Mouse (Mus musculus) limb, embryonic 10.5 days (tissue): Measurements from ENCODE around the gene Hist1h2bj. TPM values are rescaled to one million over a fixed set of nuclear protein-coding genes. Genes with fewer than 3 reads are reported as not detected.

Experiments used
- DNase-seq: peaks from one replicate; pipeline ENCODE4 v3.0.0-alpha.2; 2017; ENCODE audit warnings: low spot score
- H3K27ac ChIP-seq: fragments of 300-500 bp; sonication (generic); 2 replicates; pipeline ENCODE4 v1.5.1; 2016; ENCODE audit warnings: mild to moderate bottlenecking
- H3K27me3 ChIP-seq: fragments of 300-500 bp; sonication (generic); 2 replicates; pipeline ENCODE4 v1.6.1; 2016; ENCODE audit warnings: low read depth, mild to moderate bottlenecking; ENCODE audit not compliant: poor library complexity, severe bottlenecking
- H3K36me3 ChIP-seq: fragments of 300-500 bp; sonication (generic); 2 replicates; pipeline ENCODE4 v1.6.1; 2016; ENCODE audit warnings: mild to moderate bottlenecking, moderate library complexity
- H3K4me1 ChIP-seq: fragments of 300-500 bp; sonication (generic); 2 replicates; pipeline ENCODE4 v1.6.1; 2016
- H3K4me3 ChIP-seq: fragments of 300-500 bp; sonication (generic); 2 replicates; pipeline ENCODE4 v1.5.1; 2016; ENCODE audit warnings: mild to moderate bottlenecking, moderate library complexity
- H3K9me3 ChIP-seq: fragments of 300-500 bp; sonication (generic); replicated peaks from 2 replicates; pipeline ENCODE4 v1.6.1; 2016; ENCODE audit warnings: mild to moderate bottlenecking
- WGBS: fragments of 180-500 bp; shearing (Covaris S2); methylation state at CpG from one replicate; pipeline ENCODE4 v1.1.7; 2016; 5-methylcytosine and 5-hydroxymethylcytosine counted together
- polyA plus RNA-seq: library from polyadenylated mRNA; unstranded; fragments of >200 nt; fragmentation: Nextera tagmentation; extraction: Ambion mirVana; gene quantifications from 2 replicates; pipeline ENCODE4 v1.2.1, GENCODE M21; 2016

The Hist1h2bj gene
- polyA plus RNA-seq, 1 experiment from 2014 or later, result 20.7 TPM

DNA sequence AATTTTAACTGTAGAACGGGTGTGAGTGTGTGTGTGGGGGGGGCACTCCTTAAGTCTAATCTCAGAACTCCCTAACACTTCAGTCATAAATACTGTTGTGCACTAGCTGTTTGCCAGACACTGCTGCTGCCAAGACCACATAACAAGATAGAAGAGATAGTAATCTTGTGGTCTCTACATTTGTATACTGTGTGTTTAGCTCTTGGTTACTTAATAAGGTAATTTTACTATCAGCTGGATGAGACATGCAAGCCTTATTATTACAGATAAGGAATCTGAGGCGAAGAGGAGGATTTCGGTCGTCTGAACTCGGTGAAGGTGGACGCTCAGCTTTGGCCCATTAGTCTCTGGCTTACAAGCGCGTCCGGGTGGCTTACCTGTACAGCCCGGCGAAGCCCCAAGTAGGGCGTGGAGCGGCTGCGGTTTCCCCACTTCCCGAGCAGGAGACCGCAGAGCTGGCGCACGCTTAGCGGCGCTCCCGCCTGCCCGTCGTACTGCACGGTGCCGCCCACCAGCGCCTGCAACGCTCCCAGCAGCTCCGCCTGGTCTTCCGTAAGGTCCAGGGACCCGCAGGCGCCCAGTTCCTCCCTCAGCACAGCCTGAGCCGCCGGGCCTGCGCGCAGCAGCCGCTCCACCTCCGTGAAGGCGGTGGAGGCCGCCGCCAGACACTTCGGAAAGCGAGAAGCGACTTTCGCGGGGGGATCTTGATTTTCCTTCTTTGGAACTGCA, 37.2 kb upstream of the Hist1h2bj start:
- Histone ChIP-seq H3K9me3 (no peaks in the 10 kb centered on the region), H3K27ac (peak overlapping the region; percentile 40; the same call in 1 of the 2 replicates)
- WGBS, result under 1% methylated on average over 45 of the region's 45 CpGs

GRCm38 (mm10) chr13:22006334-22007120, 36.5 kb upstream of the Hist1h2bj start:
- under 1% methylated on average over 38 of the region's 38 CpGs for WGBS
- Histone ChIP-seq H3K27ac (no peak overlapping the region), H3K4me3 (peak overlapping the region; percentile 65)

More for the DNA sequence above, 37.2 kb upstream of the Hist1h2bj start:
- peaks cover 25% of the 10 kb centered on the region for H3K4me1 ChIP-seq
- peak overlapping the region; percentile 65 for H3K4me3 ChIP-seq
- H3K27me3 ChIP-seq, result peaks cover 100% of the 10 kb centered on the region
- DNase-seq, result peak; percentile 73
- H3K36me3 ChIP-seq, result no peaks in the 10 kb centered on the region

DNA sequence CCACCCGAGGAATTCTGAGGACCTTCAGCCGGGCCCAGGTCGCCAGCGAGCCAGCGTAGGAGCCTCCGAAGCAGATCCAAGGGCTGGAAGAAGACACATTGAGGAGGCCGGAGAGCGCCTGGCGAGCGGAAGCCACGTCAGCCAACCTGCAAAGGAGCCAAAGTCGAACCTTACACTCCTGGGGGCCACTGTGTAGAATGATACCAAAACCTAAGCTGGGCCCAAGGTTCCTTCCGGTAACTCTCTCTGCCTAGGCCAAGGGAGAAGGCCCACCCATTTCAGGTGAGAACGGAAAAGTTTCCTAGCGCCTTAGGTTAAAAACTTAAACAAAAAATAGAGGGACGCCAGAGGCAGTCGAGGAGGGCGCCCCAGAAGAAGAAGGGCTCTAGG, 35.9 kb upstream of the Hist1h2bj start:
- Histone ChIP-seq H3K4me3 (peak overlapping the region; percentile 65), H3K27me3 (peaks cover 100% of the 10 kb centered on the region), H3K9me3 (no peaks in the 10 kb centered on the region), H3K27ac (no peak overlapping the region), H3K4me1 (peaks cover 20% of the 10 kb centered on the region), H3K36me3 (no peaks in the 10 kb centered on the region)
- WGBS, result 2% methylated on average over 18 of the region's 18 CpGs
- no peak for DNase-seq

More at GRCm38 (mm10) chr13:22006334-22007120, 36.5 kb upstream of the Hist1h2bj start:
- Histone ChIP-seq H3K9me3 (no peaks in the 10 kb centered on the region), H3K27me3 (peaks cover 100% of the 10 kb centered on the region), H3K4me1 (peaks cover 25% of the 10 kb centered on the region), H3K36me3 (no peaks in the 10 kb centered on the region)
- DNase-seq, result peak; percentile 83

DNA sequence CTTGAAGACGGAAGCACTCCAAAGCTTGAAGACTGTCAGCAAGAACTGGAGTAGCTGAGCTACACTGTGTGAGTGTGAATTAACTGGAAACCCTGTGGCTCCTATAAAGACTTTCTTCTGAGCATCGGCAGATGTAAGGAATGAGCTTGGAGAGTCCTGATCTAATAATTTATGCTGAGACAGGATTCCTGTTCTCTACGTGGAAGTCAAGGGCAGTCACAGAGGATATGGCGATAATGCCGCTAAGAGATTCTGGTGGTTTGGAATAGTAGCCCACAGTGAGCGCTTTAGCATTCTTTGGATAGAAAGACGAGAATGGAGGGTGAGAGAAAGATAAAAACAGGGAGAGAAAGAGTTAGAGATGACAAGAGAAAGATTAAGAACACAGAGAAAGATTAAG, 35.1 kb upstream of the Hist1h2bj start:
- Histone ChIP-seq H3K36me3 (no peaks in the 10 kb centered on the region), H3K9me3 (no peaks in the 10 kb centered on the region), H3K4me3 (no peak overlapping the region), H3K4me1 (peaks cover 20% of the 10 kb centered on the region), H3K27me3 (peaks cover 100% of the 10 kb centered on the region), H3K27ac (no peak overlapping the region)
- DNase-seq, result no peak
- WGBS, result 53% methylated on average over 7 of the region's 7 CpGs

DNA sequence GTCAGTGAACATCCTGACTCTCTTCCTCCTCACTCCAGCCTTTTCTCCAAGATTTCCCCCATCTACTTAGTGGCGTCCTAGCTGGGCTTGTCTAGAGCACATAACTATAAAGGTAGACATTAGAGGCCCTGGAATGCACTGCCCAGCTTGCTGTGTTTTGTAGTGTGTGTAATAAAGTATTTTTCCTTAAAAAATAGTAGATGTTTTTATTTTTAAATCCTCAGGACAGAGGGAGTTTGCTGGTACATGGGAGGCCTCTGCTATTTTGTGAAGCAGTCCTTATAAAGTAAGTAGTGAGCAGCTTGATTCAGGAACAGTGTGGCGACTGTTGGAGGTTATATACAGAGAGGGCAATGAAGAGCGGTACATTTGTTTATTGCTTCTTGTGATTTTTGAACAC, 34.3 kb upstream of the Hist1h2bj start:
- WGBS, result 76% methylated on average over 3 of the region's 3 CpGs
- Histone ChIP-seq H3K9me3 (no peaks in the 10 kb centered on the region), H3K4me3 (no peak overlapping the region), H3K27me3 (peaks cover 100% of the 10 kb centered on the region), H3K4me1 (peaks cover 20% of the 10 kb centered on the region), H3K36me3 (no peaks in the 10 kb centered on the region), H3K27ac (no peak overlapping the region)
- no peak for DNase-seq

DNA sequence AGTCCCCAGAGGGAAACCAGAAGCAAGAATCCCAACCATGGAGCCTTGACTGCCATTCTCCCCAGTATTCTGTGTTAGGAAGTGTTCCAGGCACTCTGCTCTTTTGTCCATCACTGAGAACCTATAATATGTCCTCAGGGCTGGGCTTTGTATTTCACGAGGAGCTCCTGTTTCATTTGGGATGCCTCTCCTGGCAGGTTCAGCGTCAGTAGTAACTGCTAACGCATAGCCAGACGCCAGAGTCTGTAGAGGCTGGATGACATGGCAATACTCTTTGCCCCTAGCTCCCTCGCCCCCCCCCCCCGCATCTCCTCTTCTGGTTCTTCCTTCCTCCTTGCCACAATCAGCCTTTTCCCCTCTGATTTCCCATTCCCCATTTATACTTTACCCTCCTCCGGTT, 33.4 kb upstream of the Hist1h2bj start, which contains the start of gene Prss16:
Gene Prss16 (minus strand): TSS at position 101 of the 400 bp plus-strand sequence.
- DNase-seq, result no peak
- no peaks in the 10 kb centered on the region for H3K36me3 ChIP-seq
- no peaks in the 10 kb centered on the region for H3K9me3 ChIP-seq
- H3K27ac ChIP-seq, result no peak within 1 kb of the TSS
- peaks cover 100% of the 10 kb centered on the region for H3K27me3 ChIP-seq
- H3K4me3 ChIP-seq, result no peak within 1 kb of the TSS
- WGBS, result 40% methylated on average over 6 of the region's 7 CpGs
- peaks cover 26% of the 10 kb centered on the region for H3K4me1 ChIP-seq

DNA sequence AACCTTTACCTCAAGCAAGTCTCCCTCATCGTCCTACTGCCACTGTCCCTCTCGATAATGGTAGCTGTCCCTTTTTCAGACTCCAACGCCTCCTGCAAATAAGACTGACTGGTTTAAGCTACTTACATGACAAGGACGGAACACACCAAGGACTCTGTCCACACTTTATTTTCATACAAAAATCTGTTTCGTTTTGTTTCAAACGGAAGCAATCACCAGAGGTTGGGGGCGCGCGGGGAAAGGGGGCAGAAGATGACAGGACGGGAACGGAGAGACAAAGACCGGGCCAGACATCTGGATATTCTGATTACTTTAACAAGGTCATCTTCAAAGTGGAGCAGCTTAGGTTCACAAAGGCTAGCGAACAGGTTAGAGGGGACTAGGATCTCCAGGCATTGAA, 29.3 kb upstream of the Hist1h2bj start:
- WGBS, result 16% methylated on average over 13 of the region's 13 CpGs
- peaks cover 85% of the 10 kb centered on the region for H3K27me3 ChIP-seq
- H3K4me1 ChIP-seq, result peaks cover 7% of the 10 kb centered on the region
- DNase-seq, result no peak
- peak overlapping the region; percentile 37; the same call in 1 of the 2 replicates for H3K4me3 ChIP-seq
- no peaks in the 10 kb centered on the region for H3K9me3 ChIP-seq
- no peaks in the 10 kb centered on the region for H3K36me3 ChIP-seq
- no peak overlapping the region for H3K27ac ChIP-seq

GRCm38 (mm10) chr13:22014411-22014845, 28.6 kb upstream of the Hist1h2bj start:
- DNase-seq, result no peak
- 10% methylated on average over 17 of the region's 17 CpGs for WGBS
- H3K9me3 ChIP-seq, result no peaks in the 10 kb centered on the region
- peaks cover 85% of the 10 kb centered on the region for H3K27me3 ChIP-seq
- H3K36me3 ChIP-seq, result no peaks in the 10 kb centered on the region
- no peak overlapping the region for H3K27ac ChIP-seq
- peaks cover 7% of the 10 kb centered on the region for H3K4me1 ChIP-seq
- H3K4me3 ChIP-seq, result peak overlapping the region; percentile 37

- Histone ChIP-seq H3K27me3 (peaks cover 82% of the 10 kb centered on the region), H3K27ac (no peak overlapping the region), H3K4me1 (peaks cover 7% of the 10 kb centered on the region), H3K9me3 (no peaks in the 10 kb centered on the region), H3K4me3 (peak overlapping the region; percentile 5; the same call in 1 of the 2 replicates), H3K36me3 (no peaks in the 10 kb centered on the region)
- 16% methylated on average over 27 of the region's 27 CpGs for WGBS
- peak; percentile 85 for DNase-seq
These were observed 27.2 kb upstream of the Hist1h2bj start for GRCm38 (mm10) chr13:22015479-22016450.

GRCm38 (mm10) chr13:22019934-22020835, 22.8 kb upstream of the Hist1h2bj start:
- Histone ChIP-seq H3K4me1 (no peaks in the 10 kb centered on the region; the same call in 1 of the 2 replicates), H3K9me3 (no peaks in the 10 kb centered on the region), H3K27ac (no peak overlapping the region), H3K36me3 (no peaks in the 10 kb centered on the region), H3K27me3 (peaks cover 37% of the 10 kb centered on the region), H3K4me3 (peak overlapping the region; percentile 60)
- no peak for DNase-seq
- 1% methylated on average over 44 of the region's 44 CpGs for WGBS

DNA sequence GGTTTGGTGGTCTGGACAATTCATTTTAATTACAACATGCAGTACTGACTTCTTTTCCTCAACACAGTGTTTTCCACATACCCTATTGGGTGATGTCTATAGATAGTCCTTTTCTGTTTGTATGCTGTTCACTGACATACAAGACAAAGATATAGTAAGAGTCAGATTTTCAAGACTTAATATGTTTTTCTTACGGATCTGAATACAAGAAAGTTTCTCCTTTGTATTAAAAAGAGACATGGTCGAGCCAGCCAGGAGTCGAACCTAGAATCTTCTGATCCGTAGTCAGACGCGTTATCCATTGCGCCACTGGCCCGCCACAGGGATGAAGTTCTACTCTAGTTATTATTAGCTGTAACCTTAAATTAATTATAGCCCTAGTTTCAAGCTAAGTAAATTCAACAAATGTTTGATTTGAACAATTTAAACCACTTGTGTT, 22.1 kb upstream of the Hist1h2bj start:
- no peaks in the 10 kb centered on the region for H3K36me3 ChIP-seq
- H3K4me1 ChIP-seq, result peaks cover 4% of the 10 kb centered on the region
- WGBS, result under 1% methylated on average over 8 of the region's 8 CpGs
- H3K27me3 ChIP-seq, result peaks cover 33% of the 10 kb centered on the region
- peak overlapping the region; percentile 60 for H3K4me3 ChIP-seq
- H3K27ac ChIP-seq, result no peak overlapping the region
- no peak for DNase-seq
- H3K9me3 ChIP-seq, result no peaks in the 10 kb centered on the region
